Comparison of ENCODE assay signal across 26 mouse cellular contexts in genomic region chr11:57818189-57818588, GRCm38 (mm10). TPM values are rescaled to one million over a fixed set of nuclear protein-coding genes. Genes with fewer than 3 reads are reported as not detected.
DNase-seq lines count a peak whose midpoint lies in the region; ATAC-seq and TF ChIP-seq lines count a peak whose summit lies in the region.
"Had no signal": no experiment of that assay in that cellular context is flagged by ENCODE, and none has a peak within 500 bp of the region (broad histone marks: within the 10 kb centered on the region; RNA-seq: fewer than 3 reads in every experiment).

No protein-coding gene starts in this region.

- H3K9ac ChIP-seq in heart, adult 2 months (ENCODE audit: low read depth, low read length), result no peak overlapping the region
- H3K9ac ChIP-seq in lung, postnatal 0 days (replicated peaks; ENCODE audit: low read depth), result no peak overlapping the region
- no peak overlapping the region for H3K9ac ChIP-seq in MEL (ENCODE audit: control insufficient read depth, low read depth, low read length, poor library complexity, severe bottlenecking)
- H3K9ac ChIP-seq: heart, embryonic 15.5 days; liver, embryonic 13.5 days; midbrain, embryonic 15.5 days had no signal

- peak; percentile 30 for TF ChIP-seq CTCF in heart, adult 2 months (IDR thresholded peaks at IDR 0.05)
- peak; percentile 30; the same call in 1 of the 2 replicates for TF ChIP-seq CTCF in lung, postnatal 0 days (IDR thresholded peaks at IDR 0.05)
- TF ChIP-seq CTCF in MEL (IDR thresholded peaks at IDR 0.05 in 2 of 3, conservative IDR thresholded peaks at IDR 0.05 in 1 of 3; ENCODE audit: control insufficient read depth in 1 of 3, insufficient read depth in 1 of 3, low read depth in 2 of 3, low read length in 3 of 3, poor library complexity in 1 of 3, severe bottlenecking in 1 of 3), result peak; percentile 58 to 68 (median 63)

- no peak overlapping the region for H3K4me2 ChIP-seq in lung, postnatal 0 days (replicated peaks; ENCODE audit: low read depth, low read length)
- H3K4me2 ChIP-seq: heart, embryonic 15.5 days; liver, embryonic 13.5 days; midbrain, embryonic 15.5 days had no signal

- H3K36me3 ChIP-seq in heart, adult 2 months (ENCODE audit: control insufficient read depth, insufficient read depth, low read length), result no peaks in the 10 kb centered on the region
- H3K36me3 ChIP-seq in lung, postnatal 0 days (ENCODE audit: insufficient read depth, low read length), result no peaks in the 10 kb centered on the region
- H3K36me3 ChIP-seq in MEL (ENCODE audit: control insufficient read depth in 1 of 2, insufficient read depth in 2 of 2, low read length in 2 of 2), result peaks cover 0 to 3% of the 10 kb centered on the region in 2 experiments; a peak in 2 of 4 replicates
- H3K36me3 ChIP-seq: heart, embryonic 15.5 days; liver, embryonic 13.5 days; midbrain, embryonic 15.5 days had no signal

- H3K27ac ChIP-seq in heart, adult 2 months, result no peak overlapping the region
- no peak overlapping the region for H3K27ac ChIP-seq in lung, postnatal 0 days (ENCODE audit: low read length)
- no peak overlapping the region for H3K27ac ChIP-seq in MEL (ENCODE audit: control insufficient read depth, low read depth, low read length)
- H3K27ac ChIP-seq: forebrain, embryonic 10.5 days; heart, embryonic 15.5 days; liver, embryonic 13.5 days; midbrain, embryonic 15.5 days had no signal

- H3K4me3 ChIP-seq in heart, adult 2 months, result no peak overlapping the region
- no peak overlapping the region for H3K4me3 ChIP-seq in lung, postnatal 0 days (ENCODE audit: low read depth, low read length)
- H3K4me3 ChIP-seq in MEL (ENCODE audit: control insufficient read depth in 1 of 2, insufficient read depth in 1 of 2, low read depth in 2 of 2, low read length in 2 of 2), result no peak overlapping the region
- H3K4me3 ChIP-seq: forebrain, embryonic 10.5 days; heart, embryonic 15.5 days; liver, embryonic 13.5 days; megakaryocyte, embryonic 14.5 days; midbrain, embryonic 15.5 days; myocyte had no signal

- TF ChIP-seq POLR2A in heart, adult 2 months (IDR thresholded peaks at IDR 0.05; ENCODE audit: insufficient read depth, low read depth, low read length), result no peak
- no peak for TF ChIP-seq POLR2A in MEL (IDR thresholded peaks at IDR 0.05; ENCODE audit: control insufficient read depth in 1 of 2, insufficient read depth in 1 of 2, low read depth in 1 of 2, low read length in 2 of 2, poor library complexity in 1 of 2)

- H3K4me1 ChIP-seq in heart, adult 2 months (ENCODE audit: control insufficient read depth, insufficient read depth, low read length), result no peaks in the 10 kb centered on the region
- H3K4me1 ChIP-seq in lung, postnatal 0 days (ENCODE audit: insufficient read depth, low read depth, low read length), result no peaks in the 10 kb centered on the region
- peaks cover 0 to 8% of the 10 kb centered on the region in 2 experiments; a peak in 2 of 4 replicates for H3K4me1 ChIP-seq in MEL (ENCODE audit: control insufficient read depth in 1 of 2, insufficient read depth in 2 of 2, low read length in 2 of 2)
- H3K4me1 ChIP-seq: forebrain, embryonic 10.5 days; midbrain, embryonic 15.5 days had no signal

- no peak for TF ChIP-seq EP300 in heart, adult 2 months (IDR thresholded peaks at IDR 0.05; ENCODE audit: insufficient read depth, low read depth, low read length)
- TF ChIP-seq EP300 in lung, postnatal 0 days (IDR thresholded peaks at IDR 0.05), result no peak
- TF ChIP-seq EP300 in MEL (IDR thresholded peaks at IDR 0.05; ENCODE audit: low read depth in 1 of 2, low read length in 2 of 2), result no peak

- TF ChIP-seq RAD21 in MEL (IDR thresholded peaks at IDR 0.05; ENCODE audit: low read depth, low read length), result peak; percentile 46

- no peaks in the 10 kb centered on the region for H3K79me2 ChIP-seq in heart, adult 2 months (replicated peaks; ENCODE audit: control insufficient read depth, insufficient read depth, low read length)
- no peaks in the 10 kb centered on the region for H3K79me2 ChIP-seq in MEL (ENCODE audit: control insufficient read depth, insufficient read depth, low read length, poor library complexity)

- intact Hi-C loops in heart, adult 2 months (cut with DNase I), result no loop called here
- intact Hi-C loops in heart, postnatal 14 days (cut with DNase I), result no loop called here

- WGBS in heart, adult 2 months, result 90% methylated on average over 4 of the region's 4 CpGs
- WGBS in lung, postnatal 0 days, result 90% methylated on average over 4 of the region's 4 CpGs

- no peak for DNase-seq in heart, adult 2 months
- no peak for DNase-seq in heart, postnatal 14 days
- no peak for DNase-seq in lung, postnatal 0 days (ENCODE audit: low spot score)
- DNase-seq in lung, postnatal 14 days, result no peak
- DNase-seq in MEL (ENCODE audit: low read depth, low spot score), result peak; percentile 49
- peak; percentile 12 for DNase-seq in thymus, postnatal 25 days
- no peak for DNase-seq in frontal cortex, postnatal 36 days (ENCODE audit: low spot score in 2 of 2)
- no peak for DNase-seq in embryo, embryonic 10 days (ENCODE audit: low spot score)
- DNase-seq: adrenal gland, postnatal 10 days; cerebellum, adult 11 months; cerebellum, postnatal 36 days; gastrocnemius, postnatal 14 days; heart, adult 18-20 months; kidney, adult 18-20 months; kidney, postnatal 14 days; left cerebral cortex, postnatal 4 days; liver, embryonic 13.5 days had no signal

- no peaks in the 10 kb centered on the region for H3K27me3 ChIP-seq in heart, adult 2 months (ENCODE audit: control insufficient read depth, insufficient read depth, low read length)
- H3K27me3 ChIP-seq in lung, postnatal 0 days (replicated peaks; ENCODE audit: insufficient read depth, low read length), result no peaks in the 10 kb centered on the region
- H3K27me3 ChIP-seq in MEL (ENCODE audit: control insufficient read depth in 1 of 2, insufficient read depth in 2 of 2, low read length in 2 of 2), result no peaks in the 10 kb centered on the region
- H3K27me3 ChIP-seq: heart, embryonic 15.5 days; midbrain, embryonic 15.5 days had no signal

- H3K9me3 ChIP-seq in lung, postnatal 0 days (ENCODE audit: low read length), result no peaks in the 10 kb centered on the region
- H3K9me3 ChIP-seq in MEL (replicated peaks; ENCODE audit: insufficient read depth, low read length), result no peaks in the 10 kb centered on the region
- H3K9me3 ChIP-seq: forebrain, embryonic 10.5 days; heart, embryonic 15.5 days; liver, embryonic 13.5 days; midbrain, embryonic 15.5 days had no signal

- ATAC-seq in lung, postnatal 0 days, result no peak
- ATAC-seq: activated CD4-positive, CD25-positive, alpha-beta regulatory T cell, adult 4 months; hindbrain, embryonic 16.5 days; midbrain, embryonic 15.5 days had no signal

TF ChIP-seq in MEL, 35 proteins besides CTCF, POLR2A, EP300 and RAD21:
- peak; percentile 47 for TF ChIP-seq SMC3 (IDR thresholded peaks at IDR 0.05; ENCODE audit: low read depth, low read length)
- peak; percentile 25; the same call in 1 of the 2 replicates for TF ChIP-seq ZC3H11A (IDR thresholded peaks at IDR 0.05; ENCODE audit: low read depth, low read length)
- no peak for TF ChIP-seq ZMIZ1 (IDR thresholded peaks at IDR 0.05; ENCODE audit: low read depth, low read length)

RNA-seq across cellular contexts. Expression of gene Hand1, which starts 14.4 kb away (rescaled TPM):
- total RNA-seq in heart, adult 2 months (2021), result not detected
- not detected in 2 replicates for polyA plus RNA-seq in heart, adult 2 months (2012; rRNA removed)
- not detected for total RNA-seq in heart, postnatal 14 days (2021)
- polyA plus RNA-seq in lung, postnatal 0 days (2015; fragmentation: Nextera tagmentation; extraction: Ambion mirVana), result not detected in 2 replicates
- total RNA-seq in MEL (2012; rRNA removed), result not detected in 2 replicates
- not detected for polyA plus RNA-seq in MEL (2012; ENCODE audit: insufficient read depth in 1 of 2, insufficient read length in 2 of 2, low read depth in 1 of 2, low replicate concordance in 2 of 2, missing spikeins in 1 of 2)
- total RNA-seq: gastrocnemius, postnatal 14 days; heart, adult 18-20 months; hematopoietic stem cell, adult 5-6 weeks; left cerebral cortex, adult 18-20 months; left cerebral cortex, postnatal 4 days had no signal
- polyA plus RNA-seq: activated CD4-positive, CD25-positive, alpha-beta regulatory T cell, adult 4 months; forebrain, embryonic 10.5 days; hindbrain, embryonic 16.5 days; midbrain, embryonic 15.5 days; myocyte had no signal

RNA-seq across cellular contexts. Expression of gene Sap30l, which starts 16.8 kb away (rescaled TPM):
- 10 to 100 TPM; 43.2 to 49.2 TPM for total RNA-seq in heart, adult 2 months (2021)
- polyA plus RNA-seq in heart, adult 2 months (2012; rRNA removed), result 18.8 and 21.2 TPM in 2 replicates
- total RNA-seq in heart, postnatal 14 days (2021), result 10 to 100 TPM; 34.3 to 35.6 TPM
- polyA plus RNA-seq in lung, postnatal 0 days (2015; fragmentation: Nextera tagmentation; extraction: Ambion mirVana), result 16.7 and 16.8 TPM in 2 replicates
- total RNA-seq in MEL (2012; rRNA removed), result 40.2 and 40.6 TPM in 2 replicates
- 10 to 100 TPM in 1 of 2 experiments, not detected in 1; 52.5 TPM for polyA plus RNA-seq in MEL (2012; ENCODE audit: insufficient read depth in 1 of 2, insufficient read length in 2 of 2, low read depth in 1 of 2, low replicate concordance in 2 of 2, missing spikeins in 1 of 2)

Comparison
In these comparisons a context has a peak if more than half of its experiments do, and no peak if none do; other contexts are left out.
1. DNase-seq: peak in MEL (single experiment) and thymus, postnatal 25 days (single experiment); none in heart, adult 2 months (0 of 2), heart, postnatal 14 days (0 of 2), lung, postnatal 0 days (single experiment), lung, postnatal 14 days (single experiment), frontal cortex, postnatal 36 days (0 of 2) and embryo, embryonic 10 days (single experiment).
2. Peak in every context shown above with its lines, with median percentiles within 50 percentile points of each other: CTCF ChIP-seq.